ENCODE assay signal across 8 mouse cellular contexts in genomic region chr2:76929718-76930117, GRCm38 (mm10). TPM values are rescaled to one million over a fixed set of nuclear protein-coding genes. Genes with fewer than 3 reads are reported as not detected.
DNase-seq lines count a peak whose midpoint lies in the region; ATAC-seq lines count a peak whose summit lies in the region.

No protein-coding gene starts in this region.

- H3K27ac ChIP-seq in lung, embryonic 16.5 days (ENCODE audit: low read length) = no peak overlapping the region

- no peak overlapping the region for H3K4me2 ChIP-seq in lung, embryonic 16.5 days (ENCODE audit: low read depth, low read length)

- no peak overlapping the region for H3K9ac ChIP-seq in lung, embryonic 16.5 days (ENCODE audit: low read length)

- H3K27me3 ChIP-seq in lung, embryonic 16.5 days (ENCODE audit: control insufficient read depth, insufficient read depth, low read depth, low read length) = no peaks in the 10 kb centered on the region

- no peaks in the 10 kb centered on the region for H3K4me1 ChIP-seq in lung, embryonic 16.5 days (replicated peaks; ENCODE audit: control insufficient read depth, insufficient read depth, low read length)

- H3K4me3 ChIP-seq in lung, embryonic 16.5 days (ENCODE audit: low read length) = no peak overlapping the region

- WGBS in large intestine, adult 2 months = under 1% methylated on average over 2 of the region's 2 CpGs
- WGBS in lung, embryonic 16.5 days = 1% methylated on average over 2 of the region's 2 CpGs

- H3K36me3 ChIP-seq in lung, embryonic 16.5 days (ENCODE audit: control insufficient read depth, insufficient read depth, low read length) = no peaks in the 10 kb centered on the region

- no peak for ATAC-seq in CD4-positive, CD25-positive, alpha-beta regulatory T cell, adult 4 months
- ATAC-seq in lung, embryonic 16.5 days (ENCODE audit: low read depth) = peak; percentile 43; the same call in 1 of the 2 replicates

- H3K9me3 ChIP-seq in lung, embryonic 16.5 days (ENCODE audit: control insufficient read depth, low read length) = no peaks in the 10 kb centered on the region

- peak; percentile 47 for DNase-seq in CD4-positive, CD25-positive, alpha-beta regulatory T cell, adult 2 months (ENCODE audit: low read depth, low spot score)
- DNase-seq in ES-CJ7 (ENCODE audit: low read depth, low spot score) = peak; percentile 76
- DNase-seq in cerebellum, adult 8-10 months = peak; percentile 69
- peak; percentile 27 to 67 for DNase-seq in frontal cortex, postnatal 10 days (ENCODE audit: low spot score in 2 of 2)
- DNase-seq in large intestine, adult 2 months (ENCODE audit: low read depth, low spot score) = peak; percentile 39
- peak; percentile 65 for DNase-seq in right cerebral cortex, postnatal 4 days

RNA-seq across cellular contexts. Expression of gene Ttn, which starts 52.6 kb away (rescaled TPM):
- 1 to 10 TPM; 5.5 to 9.2 TPM for polyA plus RNA-seq in CD4-positive, CD25-positive, alpha-beta regulatory T cell, adult 4 months (2017; shearing (Covaris generic))
- polyA plus RNA-seq in large intestine, adult 2 months (2012; rRNA removed) = under 0.01 and 0.01 TPM in 2 replicates
- polyA plus RNA-seq in lung, embryonic 16.5 days (2015; fragmentation: Nextera tagmentation; extraction: Ambion mirVana) = 23.1 and 24.2 TPM in 2 replicates
